Mouse (Mus musculus) layer of hippocampus, postnatal 25 days (tissue): ENCODE measurements around the gene Zfp354c. TPM values are rescaled to one million over a fixed set of nuclear protein-coding genes. Genes with fewer than 3 reads are reported as not detected.

ENCODE experiments used
- total RNA-seq, 2 experiments: library from RNA; stranded (reverse); gene quantifications; 2 replicates each; pipeline ENCODE4 v1.2.3; 2021

Gene Zfp354c
- total RNA-seq, 2 experiments from 2014 or later: 48.0 to 48.2 TPM

Other genes starting within 250 kb of the Zfp354c start
- gene Adamts2, start 225.6 kb downstream of the Zfp354c start, total RNA-seq: 10 to 100 TPM in 1 of 2 experiments, 1 to 10 TPM in 1; 9.0 to 13.5 TPM
- gene Zfp879, start 13.8 kb upstream of the Zfp354c start, total RNA-seq: 1 to 10 TPM; 3.0 to 3.4 TPM
- not detected for gene Grm6, start 23.0 kb upstream of the Zfp354c start, total RNA-seq
- 1 to 10 TPM; 6.1 to 6.2 TPM for gene Zfp454, start 59.9 kb upstream of the Zfp354c start, total RNA-seq
- gene Zfp2, start 88.4 kb upstream of the Zfp354c start, total RNA-seq: 10 to 100 TPM; 17.2 to 19.7 TPM
- 1 to 10 TPM; 5.4 to 7.2 TPM for gene Zfp354b, start 103.9 kb upstream of the Zfp354c start, total RNA-seq
- not detected for gene 4933414I15Rik, start 116.0 kb upstream of the Zfp354c start, total RNA-seq
- gene Prop1, start 126.0 kb upstream of the Zfp354c start, total RNA-seq: not detected
- not detected for gene Olfr1378, start 138.8 kb upstream of the Zfp354c start, total RNA-seq
- not detected for gene Olfr1377, start 154.2 kb upstream of the Zfp354c start, total RNA-seq
- not detected for gene Olfr51, start 175.9 kb upstream of the Zfp354c start, total RNA-seq
- not detected for gene Olfr54, start 186.5 kb upstream of the Zfp354c start, total RNA-seq
- gene Olfr1375, start 220.4 kb upstream of the Zfp354c start, total RNA-seq: not detected
- 1 to 10 TPM; 8.7 to 8.8 TPM for gene Zfp354a, start 231.5 kb upstream of the Zfp354c start, total RNA-seq